Mouse (Mus musculus) hematopoietic stem cell, adult 5-6 weeks (primary cell): ENCODE results near the gene Epha2. TPM values are rescaled to one million over a fixed set of nuclear protein-coding genes. Genes with fewer than 3 reads are reported as not detected.
A peak's percentile ranks its signal among the peaks of the same experiment; 100 is the strongest.

Source experiments
- ATAC-seq, 2 experiments: fragments of 125-278 bp in 1 of 2; replicated peaks in 1 of 2; 2 replicates each; pipeline ENCODE4 v1.8.0; 2016 to 2017; ENCODE audit warnings: inconsistent platforms in 2 of 2, mild to moderate bottlenecking in 2 of 2, moderate number of reproducible peaks in 2 of 2, low read depth in 1 of 2, moderate TSS enrichment in 1 of 2; ENCODE audit not compliant: low FRiP score in 2 of 2, poor library complexity in 2 of 2, severe bottlenecking in 2 of 2, insufficient read depth in 1 of 2, low TSS enrichment in 1 of 2
- total RNA-seq: library from RNA; stranded (forward); fragments of 172-1452, 232-1000 nt; gene quantifications from 2 replicates; pipeline ENCODE4 v1.2.3, GENCODE M21; 2017

Epha2 gene
- total RNA-seq, 1 experiment from 2014 or later, result not detected

DNA sequence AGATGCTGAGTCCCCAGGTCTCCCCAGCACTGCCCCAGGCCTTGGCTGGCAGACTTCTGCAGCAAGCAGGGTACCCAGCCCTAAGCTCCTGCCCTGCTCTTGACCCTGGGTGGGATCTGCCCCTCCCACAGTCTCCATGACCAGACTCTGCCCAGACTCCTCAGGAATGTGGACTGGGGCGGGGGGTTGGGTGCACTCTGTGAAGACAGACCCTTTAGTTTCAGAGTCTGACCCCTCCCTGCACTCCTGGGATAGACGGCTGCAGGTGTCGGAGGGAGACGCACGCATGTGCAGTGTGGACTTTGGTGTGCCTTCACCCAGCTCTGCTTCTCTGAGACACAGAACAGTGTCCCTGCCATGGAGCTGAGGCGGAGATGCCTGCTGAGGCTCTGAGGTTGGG lies 36.9 kb downstream of the Epha2 start:
- no peak for ATAC-seq

DNA sequence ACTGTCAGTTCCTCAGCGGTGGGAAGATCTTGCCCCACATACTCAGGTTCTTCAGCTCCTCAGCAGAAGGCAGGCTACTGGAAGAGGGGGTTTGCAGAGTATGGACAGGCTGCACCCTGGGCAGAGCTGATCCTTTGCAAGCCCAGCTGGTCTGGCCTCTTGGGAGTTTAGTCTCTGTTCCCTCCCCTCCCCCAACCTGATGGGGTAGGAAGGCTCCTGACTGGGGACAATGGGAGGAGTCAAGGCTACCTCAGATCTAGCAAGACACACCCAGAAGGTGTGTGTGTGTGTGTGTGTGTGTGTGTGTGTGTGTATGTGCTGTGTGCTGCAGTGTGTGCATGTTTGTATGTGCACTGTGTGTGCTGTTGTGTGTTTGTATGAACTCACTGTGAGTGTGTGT lies 37.8 kb downstream of the Epha2 start:
- no peak for ATAC-seq

DNA sequence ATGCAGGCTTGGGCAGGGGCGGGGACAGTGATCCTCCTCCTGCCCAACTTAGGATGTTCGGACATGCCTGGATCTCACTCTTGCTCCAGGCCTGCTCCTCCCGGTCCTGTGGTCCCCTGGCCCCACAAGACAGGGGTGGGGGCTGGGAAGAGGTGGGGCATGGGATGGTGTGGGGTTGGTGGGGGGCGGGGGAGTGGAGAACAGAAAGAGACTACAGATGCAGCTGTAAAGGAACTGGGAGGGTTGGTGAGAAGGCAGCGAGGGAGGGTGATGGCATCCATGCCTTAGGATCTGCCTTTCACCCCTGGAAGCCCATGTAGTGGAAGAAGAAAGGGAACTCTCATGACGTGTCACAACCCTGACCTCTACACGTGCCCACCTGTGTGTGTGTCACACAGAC lies 40.4 kb downstream of the Epha2 start:
- ATAC-seq, result no peak

DNA sequence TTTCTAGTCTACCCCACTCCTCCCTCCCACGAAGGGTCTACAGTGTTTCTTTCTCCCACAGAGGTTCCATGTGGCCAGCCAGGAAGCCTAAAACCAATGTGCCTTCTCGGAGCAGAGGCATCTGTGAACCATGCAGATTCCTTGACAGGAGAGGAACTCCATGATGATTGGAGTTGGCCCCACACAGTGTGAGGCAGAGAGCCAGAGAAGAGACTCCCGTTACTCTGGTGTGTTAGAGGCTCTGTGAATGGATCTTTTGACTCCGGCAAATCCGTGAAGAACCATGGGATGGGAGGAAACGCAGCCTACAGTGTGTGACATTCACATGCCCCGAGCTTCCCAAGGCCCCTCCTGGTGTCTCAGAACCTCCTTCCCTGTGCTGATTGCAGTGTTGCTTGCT lies 42.5 kb downstream of the Epha2 start:
- no peak for ATAC-seq

DNA sequence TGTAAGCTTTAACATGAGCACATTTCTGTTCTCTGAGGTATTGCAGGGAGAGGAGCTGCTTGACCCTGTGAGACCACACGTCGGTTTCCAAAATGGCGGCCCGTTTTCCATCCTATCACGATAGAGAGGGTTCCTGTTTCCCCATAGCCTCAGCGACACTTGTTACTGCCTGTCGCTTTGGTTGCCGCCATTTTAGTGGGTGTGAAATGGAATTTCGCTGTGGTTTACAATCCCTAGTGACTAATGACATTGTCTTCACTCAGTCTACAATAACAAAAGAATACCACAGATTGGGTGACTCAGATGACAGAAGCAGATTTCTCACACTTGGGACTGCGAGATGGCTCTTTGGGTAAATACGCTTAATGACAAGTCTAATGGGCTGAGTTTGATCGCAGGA lies 44.2 kb downstream of the Epha2 start:
- no peak for ATAC-seq

- ATAC-seq, result 0 out of 4 replicates have a peak, but pooled peaks have one; percentile 17 to 29
These were observed 46.3 kb downstream of the Epha2 start for GRCm38 (mm10) chr4:141347365-141347797.

DNA sequence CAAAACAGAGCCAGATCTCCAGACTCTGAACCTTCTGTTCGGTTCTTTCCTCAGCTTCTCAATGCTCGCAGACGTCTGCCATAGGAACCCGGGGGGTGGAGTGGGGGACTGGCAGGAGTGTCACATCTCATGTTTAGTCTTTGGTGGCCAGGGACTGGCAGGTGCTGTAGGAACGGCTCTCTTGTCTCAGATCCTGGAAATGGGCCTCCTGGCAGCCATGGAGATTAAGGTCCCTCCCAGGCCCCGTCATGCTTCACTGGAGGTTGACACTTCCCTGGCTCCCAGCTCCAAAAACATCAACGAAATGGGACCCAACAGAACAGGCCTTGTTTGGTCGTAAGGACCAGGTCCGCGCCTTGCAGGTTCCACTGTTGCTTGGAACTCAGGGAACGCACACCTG lies 47.6 kb downstream of the Epha2 start:
- ATAC-seq, result no peak

GRCm38 (mm10) chr4:141350015-141350414 lies 49.0 kb downstream of the Epha2 start:
- ATAC-seq, result no peak

DNA sequence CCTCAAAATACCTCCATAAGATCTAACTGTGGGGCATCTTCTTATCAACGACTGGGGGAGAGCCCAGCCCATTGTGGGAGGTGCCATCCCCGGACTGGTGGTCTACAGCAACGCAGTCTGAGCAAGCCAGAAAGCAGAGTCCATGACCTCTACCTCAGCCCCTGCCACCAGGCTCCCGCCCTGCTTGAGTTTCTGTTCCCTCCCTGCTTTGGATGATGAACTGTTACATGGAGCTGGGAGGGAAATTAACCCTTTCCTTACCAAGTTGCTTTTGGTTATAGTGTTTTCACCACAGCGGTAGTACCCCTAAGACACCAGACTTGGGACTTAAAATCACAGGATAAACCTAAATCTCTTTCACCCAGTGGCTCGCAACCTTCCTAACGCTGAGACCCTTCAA lies 50.9 kb downstream of the Epha2 start:
- no peak for ATAC-seq

- ATAC-seq, result no peak; a peak in 1 of 4 replicates
These were observed 51.9 kb downstream of the Epha2 start for GRCm38 (mm10) chr4:141352986-141353385.

DNA sequence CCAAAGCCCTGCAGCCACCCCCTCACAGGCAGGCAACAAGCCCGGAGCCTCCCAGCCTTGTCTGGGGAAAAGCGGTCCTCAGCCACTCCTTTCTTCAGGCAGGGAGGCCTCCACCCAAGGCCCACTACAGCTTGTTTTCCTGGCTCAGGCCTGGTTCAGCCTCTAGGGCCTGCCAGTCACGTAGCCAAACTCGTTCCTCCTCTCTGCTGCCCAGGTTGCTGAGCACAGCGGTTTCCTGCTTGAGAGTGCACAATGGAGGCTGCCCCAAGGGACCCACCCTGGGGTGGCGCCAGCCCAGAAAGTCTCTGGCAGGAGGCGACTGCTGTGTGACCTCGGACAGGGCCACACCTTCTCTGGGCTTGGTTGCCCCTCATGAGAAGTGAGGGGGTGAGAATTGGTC lies 52.8 kb downstream of the Epha2 start:
- no peak; a peak in 1 of 4 replicates for ATAC-seq

- no peak for ATAC-seq
These were observed 56.8 kb downstream of the Epha2 start for GRCm38 (mm10) chr4:141357811-141358210.

DNA sequence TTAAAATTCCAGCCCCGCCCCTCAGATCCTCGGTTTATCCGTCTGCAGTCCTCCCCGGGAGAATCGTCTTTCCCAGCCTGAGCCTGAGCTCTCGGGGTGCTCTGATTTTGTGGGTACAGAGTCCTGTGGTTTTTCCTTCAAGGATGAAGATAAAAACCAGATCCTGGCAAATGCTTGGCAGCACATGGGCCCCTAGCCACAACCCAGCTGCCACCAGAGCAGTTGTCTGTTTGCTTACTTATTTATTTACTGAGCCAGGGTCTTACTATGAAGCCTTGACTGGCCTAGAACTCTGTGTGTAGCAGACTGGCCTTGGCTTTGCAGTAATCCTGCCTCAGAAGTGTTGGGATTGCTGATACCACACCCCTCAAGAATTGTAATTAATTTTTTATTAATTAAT lies 58.2 kb downstream of the Epha2 start:
- ATAC-seq, result no peak

DNA sequence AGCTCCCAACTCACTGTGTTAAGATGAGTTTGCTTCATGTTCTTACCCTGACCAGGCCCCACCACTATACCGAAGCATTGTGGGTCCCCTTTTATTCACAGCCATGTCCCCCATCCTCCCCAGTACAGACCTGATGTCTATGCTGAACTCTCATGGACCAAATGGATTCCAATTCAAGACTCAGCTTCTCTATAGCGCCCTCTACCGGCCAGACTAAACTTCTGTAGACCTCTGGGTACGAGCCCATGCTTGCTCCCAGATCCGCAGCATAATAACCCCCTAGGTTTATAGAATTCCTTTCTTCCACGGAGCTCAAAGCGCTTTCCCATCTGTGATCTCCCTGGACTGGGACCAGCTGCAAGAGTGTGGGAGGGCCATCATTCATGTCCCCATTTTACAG lies 59.8 kb downstream of the Epha2 start:
- no peak for ATAC-seq

DNA sequence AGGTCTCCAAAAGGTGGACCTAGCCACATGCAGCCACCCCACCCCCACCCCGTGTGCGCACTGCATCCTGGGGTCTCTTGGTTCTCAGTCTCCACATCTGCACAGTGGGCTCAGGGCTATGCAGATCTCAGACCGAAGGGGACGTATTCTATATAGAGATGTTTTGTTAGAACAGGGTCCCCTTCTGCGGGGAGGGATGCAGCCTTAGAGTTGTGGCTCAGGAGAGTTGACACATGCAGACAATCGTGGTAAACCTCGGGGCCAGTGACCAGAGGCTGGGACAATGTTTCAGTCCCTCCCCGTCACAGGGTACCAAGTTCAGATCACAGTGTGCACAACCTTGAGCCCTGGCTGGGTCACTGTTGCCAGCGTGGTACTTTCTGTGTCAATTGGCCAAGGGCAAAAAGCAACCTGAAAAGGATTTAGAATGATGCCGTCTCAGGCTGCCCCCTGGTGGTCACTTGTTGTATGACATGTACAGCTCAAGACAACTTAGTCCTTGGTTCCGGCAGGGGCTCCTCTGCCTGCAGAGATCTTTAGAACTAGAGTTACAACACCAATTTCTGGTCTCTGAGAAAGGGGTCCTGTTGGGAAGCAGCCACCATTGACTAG lies 62.0 kb downstream of the Epha2 start:
- ATAC-seq, result peak; percentile 73 to 76

DNA sequence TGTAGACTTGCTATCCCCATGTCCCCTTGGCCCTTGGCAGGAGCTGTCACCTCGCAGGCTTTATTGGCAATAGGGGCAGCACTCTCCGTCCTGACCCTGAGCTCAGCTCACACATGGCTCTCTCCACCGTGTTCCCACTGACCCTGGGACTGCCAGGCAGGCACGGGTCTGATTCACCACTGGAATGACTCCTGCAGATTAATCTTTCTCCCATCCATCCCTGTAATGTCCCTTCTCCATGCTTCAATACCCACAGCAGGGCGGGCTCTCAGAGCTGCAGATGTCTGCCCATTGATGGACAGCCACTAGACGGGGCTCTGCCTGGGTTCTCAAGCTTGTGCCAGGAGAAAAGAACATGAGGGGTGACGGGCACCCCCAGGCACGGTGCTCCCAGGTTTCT lies 64.1 kb downstream of the Epha2 start:
- ATAC-seq, result no peak

DNA sequence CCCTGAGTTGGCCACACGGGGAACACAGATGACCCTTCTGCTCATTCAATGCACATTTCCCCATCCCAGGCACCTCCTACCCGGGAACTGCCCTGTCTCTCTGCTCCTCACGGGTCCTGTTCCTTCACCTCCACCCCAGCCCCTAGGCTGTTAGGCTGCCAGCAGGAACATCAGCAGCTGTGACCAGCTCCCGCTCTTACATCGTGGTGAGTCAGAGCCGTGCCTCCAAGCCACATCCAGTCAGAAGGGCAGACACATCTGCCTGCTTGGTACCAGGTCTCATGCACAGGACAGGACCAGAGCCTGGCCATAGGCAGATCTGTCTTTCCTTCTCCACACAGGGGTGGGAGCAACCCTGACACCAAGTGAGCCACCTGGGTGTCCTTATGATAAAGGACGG lies 64.8 kb downstream of the Epha2 start:
- no peak for ATAC-seq

DNA sequence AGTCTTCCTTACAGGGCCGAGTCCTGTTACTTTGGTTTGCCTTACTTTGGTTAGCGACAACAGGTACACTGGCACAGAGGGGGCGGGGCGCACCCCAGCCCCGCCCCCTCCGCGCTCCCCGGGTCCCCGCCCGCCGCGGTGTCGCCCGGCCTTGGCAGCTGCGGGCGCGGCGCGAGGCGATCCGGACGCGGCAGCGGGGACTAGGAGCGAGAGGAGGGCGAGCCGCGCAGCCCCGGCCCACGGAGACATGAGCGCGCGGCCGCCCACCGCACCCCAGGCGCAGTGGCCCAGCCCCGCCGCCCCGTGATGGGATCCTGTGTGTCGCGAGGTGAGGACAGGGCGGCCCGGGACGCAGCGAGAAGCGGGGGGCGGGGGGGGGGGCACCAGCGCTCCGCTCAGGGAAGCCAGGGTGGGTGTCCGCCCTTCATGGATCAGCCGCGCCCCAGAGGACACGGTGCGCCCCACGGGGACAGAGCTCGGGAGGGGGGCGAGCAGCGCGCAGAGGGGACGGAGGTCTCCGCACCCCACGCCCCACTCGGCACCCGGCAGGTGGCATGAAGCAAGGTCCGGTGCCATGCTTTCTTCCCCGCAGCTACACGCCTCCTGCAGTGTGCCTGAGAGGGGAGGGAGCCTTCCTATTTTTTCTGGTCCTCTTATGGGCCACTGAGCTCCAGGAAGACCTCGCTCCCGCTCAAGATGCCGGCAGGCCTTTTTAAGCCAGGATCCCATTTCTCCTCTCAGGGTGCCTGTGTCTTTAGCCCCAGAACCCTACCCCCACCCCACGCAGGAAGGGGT lies 67.2 kb downstream of the Epha2 start, which contains the start of gene Fam131c:
TSS of gene Fam131c (plus strand) at position 224 of the 795 bp plus-strand sequence.
- no peak for ATAC-seq

GRCm38 (mm10) chr4:141372426-141372825 lies 71.4 kb downstream of the Epha2 start:
- no peak for ATAC-seq
